Comparison of ENCODE assay signal across 26 mouse cellular contexts in genomic region chr13:32232391-32232790, GRCm38 (mm10).
"Had no signal": no experiment of that assay in that cellular context is flagged by ENCODE, and none has a peak within 500 bp of the region (broad histone marks: within the 10 kb centered on the region; RNA-seq: fewer than 3 reads in every experiment).

No protein-coding gene starts in this region.

- H3K27me3 ChIP-seq: hindbrain, embryonic 12.5 days; intestine, embryonic 15.5 days; kidney, embryonic 15.5 days; limb, embryonic 13.5 days; limb, embryonic 15.5 days; liver, embryonic 12.5 days had no signal

- H3K4me2 ChIP-seq: hindbrain, embryonic 12.5 days; hindbrain, embryonic 14.5 days; intestine, embryonic 15.5 days; kidney, embryonic 15.5 days; limb, embryonic 13.5 days; limb, embryonic 15.5 days; liver, embryonic 12.5 days had no signal

- ATAC-seq: forebrain, postnatal 0 days; hindbrain, embryonic 16.5 days; inflammation-experienced regulatory T-cells, adult 6 months; intestine, embryonic 15.5 days; intestine, postnatal 0 days; liver, embryonic 12.5 days had no signal

- H3K27ac ChIP-seq: heart, embryonic 10.5 days; hindbrain, embryonic 10.5 days; hindbrain, embryonic 12.5 days; hindbrain, embryonic 14.5 days; intestine, embryonic 15.5 days; kidney, embryonic 15.5 days; kidney, postnatal 0 days; limb, embryonic 13.5 days; limb, embryonic 15.5 days; liver, embryonic 12.5 days; liver, embryonic 14.5 days had no signal

- H3K36me3 ChIP-seq: heart, embryonic 10.5 days; hindbrain, embryonic 10.5 days; hindbrain, embryonic 12.5 days; intestine, embryonic 15.5 days; kidney, embryonic 15.5 days; limb, embryonic 13.5 days; limb, embryonic 15.5 days; liver, embryonic 12.5 days had no signal

- H3K9ac ChIP-seq: forebrain, postnatal 0 days; hindbrain, embryonic 12.5 days; hindbrain, embryonic 14.5 days; intestine, embryonic 15.5 days; kidney, embryonic 15.5 days; limb, embryonic 13.5 days; limb, embryonic 15.5 days; liver, embryonic 12.5 days; liver, embryonic 14.5 days had no signal

- H3K9me3 ChIP-seq: heart, embryonic 10.5 days; hindbrain, embryonic 10.5 days; hindbrain, embryonic 12.5 days; intestine, embryonic 15.5 days; kidney, embryonic 15.5 days; limb, embryonic 13.5 days; limb, embryonic 15.5 days; liver, embryonic 12.5 days had no signal

- H3K4me1 ChIP-seq: intestine, embryonic 15.5 days had no signal

- H3K4me3 ChIP-seq: heart, embryonic 10.5 days; hindbrain, embryonic 10.5 days; hindbrain, embryonic 12.5 days; intestine, embryonic 15.5 days; kidney, embryonic 15.5 days; limb, embryonic 13.5 days; limb, embryonic 15.5 days; liver, embryonic 12.5 days had no signal

- DNase-seq: forebrain, postnatal 0 days; gastrocnemius, postnatal 14 days; heart, adult 18-20 months; heart, postnatal 10 days; heart, postnatal 4 days; kidney, adult 2 months; kidney, adult 9 months; kidney, postnatal 14 days; kidney, postnatal 36 days; layer of hippocampus, adult 9-11 months; layer of hippocampus, postnatal 36 days; left cerebral cortex, postnatal 4 days had no signal
